Mouse (Mus musculus) spleen, adult 2 months (tissue): ENCODE results near the gene Ndc1.

Experiments
- CTCF ChIP-seq: fragments of 200-500 bp; IDR thresholded peaks from 2 replicates; pipeline ENCODE4 v1.5.1; 2011; ENCODE audit warnings: mild to moderate bottlenecking, inconsistent platforms; ENCODE audit not compliant: insufficient read depth, insufficient read length, insufficient replicate concordance; ENCODE audit errors: extremely low read depth
- POLR2A ChIP-seq: fragments of 200-500 bp; IDR thresholded peaks from 2 replicates; pipeline ENCODE4 v1.6.1; 2011; ENCODE audit warnings: low read depth, low read length, inconsistent platforms

GRCm38 (mm10) chr4:107420202-107420601 is 52.6 kb downstream of the Ndc1 start:
- TF ChIP-seq POLR2A (no peak), CTCF (no peak)
